Mouse (Mus musculus) lung, postnatal 10 days (tissue): ENCODE data around the gene Rbks.

Experiments
- DNase-seq: peaks from one replicate; pipeline ENCODE4 v3.0.0; 2021

The Rbks gene

GRCm38 (mm10) chr5:31576539-31576975 is 120.9 kb downstream of the Rbks start:
- no peak for DNase-seq
